Mouse (Mus musculus) midbrain, embryonic 10.5 days (tissue): ENCODE measurements at regions not wholly inside any gene's neighbourhood (a gene's known extent, or its start where the extent isn't known, plus 50 kb on each side); places are given as distances from the start of the nearest gene placed in this dataset.
"Not testable (repeated sequence)": the region's sequence is repeated elsewhere in the genome, so short reads cannot be mapped to it uniquely, and the experiment has no call there.

Source experiments
- DNase-seq: peaks from one replicate; pipeline ENCODE4 v3.0.0-alpha.2; 2017; ENCODE audit warnings: low spot score
- H3K27ac ChIP-seq: fragments of 300-500 bp; sonication (generic); replicated peaks from 2 replicates; pipeline ENCODE4 v1.5.1; 2016; ENCODE audit warnings: mild to moderate bottlenecking
- H3K27me3 ChIP-seq: fragments of 300-500 bp; sonication (generic); 2 replicates; pipeline ENCODE4 v1.6.1; 2016; ENCODE audit warnings: low read depth, mild to moderate bottlenecking; ENCODE audit not compliant: poor library complexity, severe bottlenecking
- H3K36me3 ChIP-seq: fragments of 300-500 bp; sonication (generic); 2 replicates; pipeline ENCODE4 v1.6.1; 2016; ENCODE audit warnings: mild to moderate bottlenecking, moderate library complexity
- H3K4me1 ChIP-seq: fragments of 300-500 bp; sonication (generic); 2 replicates; pipeline ENCODE4 v1.6.1; 2016
- H3K4me3 ChIP-seq: fragments of 300-500 bp; sonication (generic); 2 replicates; pipeline ENCODE4 v1.5.1; 2016; ENCODE audit warnings: mild to moderate bottlenecking, moderate library complexity
- H3K9me3 ChIP-seq: fragments of 300-500 bp; sonication (generic); replicated peaks from 2 replicates; pipeline ENCODE4 v1.6.1; 2016; ENCODE audit warnings: mild to moderate bottlenecking
- WGBS: fragments of 180-500 bp; shearing (Covaris S2); methylation state at CpG from one replicate; pipeline ENCODE4 v1.1.7; 2016; 5-methylcytosine and 5-hydroxymethylcytosine counted together

GRCm38 (mm10) chr12:119102106-119102505 is 135.9 kb upstream of the Abcb5 start:
- not testable (repeated sequence) for H3K27me3 ChIP-seq, H3K36me3 ChIP-seq, H3K27ac ChIP-seq, H3K4me3 ChIP-seq, H3K9me3 ChIP-seq, DNase-seq, H3K4me1 ChIP-seq
- WGBS: 78% methylated on average over 2 of the region's 2 CpGs

GRCm38 (mm10) chr12:119099736-119100135 is 133.5 kb upstream of the Abcb5 start:
- H3K9me3 ChIP-seq: no peaks in the 10 kb centered on the region
- no peak overlapping the region for H3K4me3 ChIP-seq
- H3K4me1 ChIP-seq: no peaks in the 10 kb centered on the region
- DNase-seq: no peak
- no peaks in the 10 kb centered on the region for H3K36me3 ChIP-seq
- no peaks in the 10 kb centered on the region for H3K27me3 ChIP-seq
- no peak overlapping the region for H3K27ac ChIP-seq

GRCm38 (mm10) chr12:119097814-119098213 is 131.6 kb upstream of the Abcb5 start:
- Histone ChIP-seq H3K4me1 (no peaks in the 10 kb centered on the region), H3K27ac (no peak overlapping the region), H3K36me3 (no peaks in the 10 kb centered on the region), H3K4me3 (no peak overlapping the region), H3K27me3 (no peaks in the 10 kb centered on the region), H3K9me3 (no peaks in the 10 kb centered on the region)
- 65% methylated on average over 1 of the region's 1 CpGs for WGBS
- DNase-seq: no peak

GRCm38 (mm10) chr12:119094314-119094713 is 128.1 kb upstream of the Abcb5 start:
- Histone ChIP-seq H3K9me3 (no peaks in the 10 kb centered on the region), H3K27ac (no peak overlapping the region), H3K4me3 (no peak overlapping the region), H3K27me3 (no peaks in the 10 kb centered on the region), H3K36me3 (no peaks in the 10 kb centered on the region), H3K4me1 (no peaks in the 10 kb centered on the region)
- no peak for DNase-seq
- WGBS: 82% methylated on average over 1 of the region's 1 CpGs

- H3K27ac ChIP-seq: no peak overlapping the region
- H3K9me3 ChIP-seq: no peaks in the 10 kb centered on the region
- H3K27me3 ChIP-seq: no peaks in the 10 kb centered on the region
- no peak for DNase-seq
- H3K4me1 ChIP-seq: no peaks in the 10 kb centered on the region
- no peaks in the 10 kb centered on the region for H3K36me3 ChIP-seq
- no peak overlapping the region for H3K4me3 ChIP-seq
- WGBS: 91% methylated on average over 2 of the region's 2 CpGs
Observed at GRCm38 (mm10) chr12:119093402-119093801, 127.2 kb upstream of the Abcb5 start.

GRCm38 (mm10) chr12:119089292-119089691 is 123.1 kb upstream of the Abcb5 start:
- DNase-seq: no peak
- Histone ChIP-seq H3K4me1 (no peaks in the 10 kb centered on the region), H3K27me3 (no peaks in the 10 kb centered on the region), H3K36me3 (no peaks in the 10 kb centered on the region), H3K27ac (no peak overlapping the region), H3K9me3 (no peaks in the 10 kb centered on the region), H3K4me3 (no peak overlapping the region)
- WGBS: 85% methylated on average over 2 of the region's 2 CpGs

GRCm38 (mm10) chr12:119088666-119089065 is 122.4 kb upstream of the Abcb5 start:
- Histone ChIP-seq H3K9me3 (no peaks in the 10 kb centered on the region), H3K27ac (no peak overlapping the region), H3K4me1 (no peaks in the 10 kb centered on the region), H3K36me3 (no peaks in the 10 kb centered on the region), H3K4me3 (no peak overlapping the region), H3K27me3 (no peaks in the 10 kb centered on the region)
- no peak for DNase-seq
- 84% methylated on average over 1 of the region's 1 CpGs for WGBS

GRCm38 (mm10) chr12:119084814-119085213 is 118.6 kb upstream of the Abcb5 start:
- H3K27me3 ChIP-seq: no peaks in the 10 kb centered on the region
- 90% methylated on average over 2 of the region's 2 CpGs for whole genome bisulfite sequencing

GRCm38 (mm10) chr12:119082781-119083180 is 116.6 kb upstream of the Abcb5 start:
- no peaks in the 10 kb centered on the region for H3K4me1 ChIP-seq
- no peak for DNase-seq
- H3K27ac ChIP-seq: no peak overlapping the region
- no peaks in the 10 kb centered on the region for H3K27me3 ChIP-seq
- H3K36me3 ChIP-seq: no peaks in the 10 kb centered on the region
- H3K4me3 ChIP-seq: no peak overlapping the region
- H3K9me3 ChIP-seq: no peaks in the 10 kb centered on the region

More at GRCm38 (mm10) chr12:119084814-119085213, 118.6 kb upstream of the Abcb5 start:
- Histone ChIP-seq H3K4me3 (no peak overlapping the region), H3K9me3 (no peaks in the 10 kb centered on the region), H3K36me3 (no peaks in the 10 kb centered on the region), H3K4me1 (no peaks in the 10 kb centered on the region), H3K27ac (no peak overlapping the region)
- DNase-seq: no peak

GRCm38 (mm10) chr12:119075825-119076224 is 109.6 kb upstream of the Abcb5 start:
- H3K4me1 ChIP-seq: peaks cover 18% of the 10 kb centered on the region
- H3K27me3 ChIP-seq: no peaks in the 10 kb centered on the region
- H3K36me3 ChIP-seq: no peaks in the 10 kb centered on the region
- 88% methylated on average over 1 of the region's 1 CpGs for WGBS
- no peak overlapping the region for H3K4me3 ChIP-seq
- DNase-seq: no peak
- H3K27ac ChIP-seq: peak overlapping the region; percentile 49
- H3K9me3 ChIP-seq: no peaks in the 10 kb centered on the region

- Histone ChIP-seq H3K36me3 (no peaks in the 10 kb centered on the region), H3K4me3 (no peak overlapping the region), H3K27ac (peak overlapping the region; percentile 49), H3K4me1 (peaks cover 18% of the 10 kb centered on the region), H3K9me3 (no peaks in the 10 kb centered on the region), H3K27me3 (no peaks in the 10 kb centered on the region)
- 35% methylated on average over 2 of the region's 2 CpGs for WGBS
- DNase-seq: no peak
Observed at GRCm38 (mm10) chr12:119074742-119075478, 108.7 kb upstream of the Abcb5 start.

GRCm38 (mm10) chr12:119074147-119074546 is 107.9 kb upstream of the Abcb5 start:
- H3K27ac ChIP-seq: 0 out of 2 replicates have a peak overlapping the region, but pooled peaks have one; percentile 13
- peaks cover 18% of the 10 kb centered on the region for H3K4me1 ChIP-seq
- no peaks in the 10 kb centered on the region for H3K9me3 ChIP-seq
- no peak overlapping the region for H3K4me3 ChIP-seq
- H3K27me3 ChIP-seq: no peaks in the 10 kb centered on the region
- no peak for DNase-seq
- no peaks in the 10 kb centered on the region for H3K36me3 ChIP-seq

- Histone ChIP-seq H3K9me3 (no peaks in the 10 kb centered on the region), H3K4me1 (peaks cover 14% of the 10 kb centered on the region), H3K36me3 (no peaks in the 10 kb centered on the region), H3K27ac (no peak overlapping the region), H3K27me3 (no peaks in the 10 kb centered on the region), H3K4me3 (no peak overlapping the region)
- no peak for DNase-seq
- WGBS: 73% methylated on average over 1 of the region's 1 CpGs
Observed at GRCm38 (mm10) chr12:119070963-119071362, 104.7 kb upstream of the Abcb5 start.

GRCm38 (mm10) chr12:119070446-119070845 is 104.2 kb upstream of the Abcb5 start:
- no peak overlapping the region for H3K27ac ChIP-seq
- no peaks in the 10 kb centered on the region for H3K36me3 ChIP-seq
- no peak for DNase-seq
- 52% methylated on average over 1 of the region's 1 CpGs for WGBS
- H3K27me3 ChIP-seq: no peaks in the 10 kb centered on the region
- H3K4me1 ChIP-seq: peaks cover 9% of the 10 kb centered on the region
- no peaks in the 10 kb centered on the region for H3K9me3 ChIP-seq
- H3K4me3 ChIP-seq: no peak overlapping the region
